Mouse (Mus musculus) E14TG2a.4 (cell line): ENCODE measurements around the gene Gm10840.

Source experiments
- H3K27me3 ChIP-seq: 2 replicates; pipeline ENCODE4 v1.6.1; 2014; ENCODE audit warnings: low read length, control low read depth; ENCODE audit not compliant: insufficient read depth
- H3K36me3 ChIP-seq: 2 replicates; pipeline ENCODE4 v1.6.1; 2014; ENCODE audit warnings: low read length, control low read depth; ENCODE audit not compliant: insufficient read depth
- H3K4me1 ChIP-seq: replicated peaks from 2 replicates; pipeline ENCODE4 v1.6.1; 2014; ENCODE audit warnings: low read depth, low read length, control low read depth
- H3K4me3 ChIP-seq: replicated peaks from 2 replicates; pipeline ENCODE4 v1.5.1; 2014; ENCODE audit warnings: mild to moderate bottlenecking, low read length
- H3K9me3 ChIP-seq: 2 replicates; pipeline ENCODE4 v1.6.1; 2014; ENCODE audit warnings: low read length, control low read depth
- CTCF ChIP-seq: conservative IDR thresholded peaks from 2 replicates; pipeline ENCODE4 v1.5.1; 2014; ENCODE audit warnings: low read length
- NANOG ChIP-seq: IDR thresholded peaks from 2 replicates; pipeline ENCODE4 v1.6.1; 2014; ENCODE audit warnings: borderline replicate concordance, low read length, mixed read lengths
- POU5F1 ChIP-seq: IDR thresholded peaks from 2 replicates; pipeline ENCODE4 v1.6.1; 2014; ENCODE audit warnings: low read length, borderline replicate concordance

The Gm10840 gene

GRCm38 (mm10) chr11:106179711-106180448 is 19.2 kb downstream of the Gm10840 start:
- no peak overlapping the region for H3K4me3 ChIP-seq
- H3K4me1 ChIP-seq, result no peaks in the 10 kb centered on the region
- no peaks in the 10 kb centered on the region for H3K27me3 ChIP-seq
- H3K36me3 ChIP-seq, result peaks cover 23% of the 10 kb centered on the region
- no peaks in the 10 kb centered on the region for H3K9me3 ChIP-seq
- TF ChIP-seq POU5F1, result no peak
- no peak for TF ChIP-seq CTCF
- TF ChIP-seq NANOG, result no peak

- TF ChIP-seq CTCF (no peak), NANOG (no peak), POU5F1 (no peak)
- no peaks in the 10 kb centered on the region for H3K9me3 ChIP-seq
- H3K4me1 ChIP-seq, result no peaks in the 10 kb centered on the region
- H3K27me3 ChIP-seq, result no peaks in the 10 kb centered on the region
- H3K36me3 ChIP-seq, result peaks cover 27% of the 10 kb centered on the region
- H3K4me3 ChIP-seq, result no peak overlapping the region
These were observed 19.8 kb downstream of the Gm10840 start for GRCm38 (mm10) chr11:106180449-106180801.

DNA sequence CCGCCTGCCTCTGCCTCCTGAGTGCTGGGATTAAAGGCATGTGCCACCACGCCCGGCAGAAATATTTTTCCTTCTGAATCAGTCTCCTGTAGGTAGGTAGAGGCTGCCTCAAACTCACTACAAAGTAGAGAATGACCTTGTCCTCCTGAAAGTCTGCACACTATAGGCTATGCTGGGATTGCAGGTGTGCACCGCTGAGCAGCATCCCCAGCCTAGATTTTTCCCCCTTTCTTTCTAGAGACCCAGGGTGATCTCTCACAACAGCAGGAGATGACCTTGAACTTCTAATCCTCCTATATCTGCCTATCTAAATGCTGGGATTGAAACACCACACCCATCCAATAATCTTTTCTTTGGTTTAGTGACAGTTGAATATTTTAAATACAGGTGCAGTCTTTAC is 26.7 kb downstream of the Gm10840 start:
- Histone ChIP-seq H3K27me3 (no peaks in the 10 kb centered on the region), H3K4me3 (no peak overlapping the region), H3K9me3 (no peaks in the 10 kb centered on the region), H3K4me1 (peaks cover 27% of the 10 kb centered on the region), H3K36me3 (peaks cover 29% of the 10 kb centered on the region)
- no peak; the same call in 1 of the 2 replicates for TF ChIP-seq NANOG
- TF ChIP-seq POU5F1, result no peak
- no peak for TF ChIP-seq CTCF

GRCm38 (mm10) chr11:106191716-106192115 is 31.1 kb downstream of the Gm10840 start:
- no peaks in the 10 kb centered on the region for H3K27me3 ChIP-seq
- no peak overlapping the region for H3K4me3 ChIP-seq
- H3K9me3 ChIP-seq, result no peaks in the 10 kb centered on the region
- peaks cover 13% of the 10 kb centered on the region for H3K36me3 ChIP-seq
- TF ChIP-seq CTCF (no peak), NANOG (no peak), POU5F1 (no peak)
- peaks cover 45% of the 10 kb centered on the region for H3K4me1 ChIP-seq

- Histone ChIP-seq H3K4me3 (peak overlapping the region; percentile 96), H3K36me3 (peaks cover 17% of the 10 kb centered on the region), H3K9me3 (no peaks in the 10 kb centered on the region), H3K4me1 (peaks cover 40% of the 10 kb centered on the region), H3K27me3 (no peaks in the 10 kb centered on the region)
- TF ChIP-seq CTCF (no peak), NANOG (no peak), POU5F1 (no peak)
These were observed 31.6 kb downstream of the Gm10840 start for GRCm38 (mm10) chr11:106192241-106192640.

- no peaks in the 10 kb centered on the region for H3K27me3 ChIP-seq
- peak overlapping the region; percentile 96 for H3K4me3 ChIP-seq
- TF ChIP-seq POU5F1 (no peak), CTCF (no peak), NANOG (no peak)
- no peaks in the 10 kb centered on the region for H3K9me3 ChIP-seq
- H3K4me1 ChIP-seq, result peaks cover 34% of the 10 kb centered on the region
- peaks cover 23% of the 10 kb centered on the region for H3K36me3 ChIP-seq
These were observed 32.2 kb downstream of the Gm10840 start for GRCm38 (mm10) chr11:106192657-106193370.

DNA sequence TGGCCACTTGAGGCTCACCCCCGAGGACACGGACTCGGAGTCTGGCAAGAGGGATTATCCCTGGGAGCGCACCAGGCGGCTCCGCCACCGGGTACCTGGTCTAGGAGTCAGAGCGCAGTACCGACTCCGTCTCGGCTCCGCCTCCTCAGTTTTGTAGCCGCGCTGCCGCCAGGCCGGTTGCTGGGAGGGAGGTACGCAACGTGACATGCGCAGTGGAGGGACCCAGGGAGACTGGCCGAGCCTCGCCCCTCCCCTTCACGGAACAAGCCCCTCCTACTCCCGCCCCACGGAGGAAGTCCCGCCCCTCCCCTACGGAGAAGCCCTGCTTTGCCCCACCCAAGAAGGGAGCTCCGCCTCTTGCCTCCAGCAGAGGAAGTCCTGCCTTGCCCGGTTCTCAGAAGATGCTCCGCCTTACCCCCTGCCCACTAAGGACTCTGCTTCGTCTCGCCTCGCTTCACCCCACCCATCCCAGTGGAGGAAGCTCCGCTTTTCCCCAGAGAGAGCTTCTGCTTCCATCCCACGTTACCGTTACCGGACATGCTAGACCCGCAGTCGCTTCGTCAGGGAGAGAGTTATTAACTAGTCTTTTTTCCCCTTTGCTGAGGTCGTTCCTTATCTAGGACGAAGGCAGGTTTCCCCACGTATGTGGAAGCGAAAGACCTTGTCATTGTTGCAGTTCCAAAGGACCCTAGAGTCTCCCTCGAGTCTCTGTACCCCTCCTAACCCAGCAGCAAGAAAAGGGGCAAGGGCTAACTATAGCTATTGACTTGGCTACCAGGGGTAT is 32.9 kb downstream of the Gm10840 start:
- no peaks in the 10 kb centered on the region for H3K27me3 ChIP-seq
- peaks cover 31% of the 10 kb centered on the region for H3K4me1 ChIP-seq
- H3K9me3 ChIP-seq, result no peaks in the 10 kb centered on the region
- H3K4me3 ChIP-seq, result peak overlapping the region; percentile 96
- TF ChIP-seq CTCF (no peak), NANOG (no peak), POU5F1 (no peak)
- H3K36me3 ChIP-seq, result peaks cover 30% of the 10 kb centered on the region

GRCm38 (mm10) chr11:106194155-106194541 is 33.5 kb downstream of the Gm10840 start:
- Histone ChIP-seq H3K27me3 (no peaks in the 10 kb centered on the region), H3K36me3 (peaks cover 32% of the 10 kb centered on the region), H3K9me3 (no peaks in the 10 kb centered on the region), H3K4me1 (peaks cover 28% of the 10 kb centered on the region), H3K4me3 (peak overlapping the region; percentile 96)
- TF ChIP-seq NANOG (no peak), CTCF (no peak), POU5F1 (no peak)

- no peaks in the 10 kb centered on the region for H3K27me3 ChIP-seq
- H3K4me3 ChIP-seq, result no peak overlapping the region
- H3K4me1 ChIP-seq, result peaks cover 28% of the 10 kb centered on the region
- peaks cover 37% of the 10 kb centered on the region for H3K36me3 ChIP-seq
- H3K9me3 ChIP-seq, result no peaks in the 10 kb centered on the region
- TF ChIP-seq NANOG (no peak), POU5F1 (no peak), CTCF (no peak)
These were observed 34.2 kb downstream of the Gm10840 start for GRCm38 (mm10) chr11:106194891-106195290.
